Mouse (Mus musculus): ENCODE data around the gene Ccdc9b. TPM values are rescaled to one million over a fixed set of nuclear protein-coding genes. Genes with fewer than 3 reads are reported as not detected.
A peak's percentile ranks its signal among the peaks of the same experiment; 100 is the strongest.

Gene Ccdc9b
- polyA plus RNA-seq, 1 experiment: 3.5 TPM

DNA sequence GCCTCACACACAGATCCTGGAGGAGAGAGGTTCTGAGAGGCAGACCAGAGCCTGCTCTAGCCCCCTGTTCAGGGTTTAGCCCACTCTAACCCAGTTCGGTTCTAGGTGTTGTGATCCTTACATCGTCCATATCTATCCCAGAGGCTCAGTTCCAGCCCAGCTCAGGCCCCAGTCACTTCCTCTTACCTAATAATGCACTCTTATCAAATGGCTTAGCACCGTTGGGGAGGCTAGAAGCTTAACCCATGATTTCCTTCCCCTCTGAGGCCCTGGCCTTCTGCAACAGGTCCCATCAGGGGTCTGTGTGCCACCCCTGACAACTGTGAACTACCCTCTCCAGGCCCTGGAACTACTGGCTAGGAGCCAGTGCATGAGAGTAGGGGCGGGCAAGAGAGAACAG lies 33.3 kb downstream of the Ccdc9b start:
- H3K4me1 ChIP-seq (ENCODE audit: control insufficient read depth, insufficient read depth, low read length): no peaks in the 10 kb centered on the region; the same call in 1 of the 2 replicates
- H3K27ac ChIP-seq (ENCODE audit: insufficient read depth, low read length): no peak overlapping the region
- no peak overlapping the region for H3K4me3 ChIP-seq (ENCODE audit: insufficient read depth, low read length)
- TF ChIP-seq CTCF (IDR thresholded peaks at IDR 0.05; ENCODE audit: extremely low read depth, insufficient read depth, low read length) (no peak), POLR2A (IDR thresholded peaks at IDR 0.05; ENCODE audit: extremely low read depth, insufficient read depth, low read length) (no peak)

DNA sequence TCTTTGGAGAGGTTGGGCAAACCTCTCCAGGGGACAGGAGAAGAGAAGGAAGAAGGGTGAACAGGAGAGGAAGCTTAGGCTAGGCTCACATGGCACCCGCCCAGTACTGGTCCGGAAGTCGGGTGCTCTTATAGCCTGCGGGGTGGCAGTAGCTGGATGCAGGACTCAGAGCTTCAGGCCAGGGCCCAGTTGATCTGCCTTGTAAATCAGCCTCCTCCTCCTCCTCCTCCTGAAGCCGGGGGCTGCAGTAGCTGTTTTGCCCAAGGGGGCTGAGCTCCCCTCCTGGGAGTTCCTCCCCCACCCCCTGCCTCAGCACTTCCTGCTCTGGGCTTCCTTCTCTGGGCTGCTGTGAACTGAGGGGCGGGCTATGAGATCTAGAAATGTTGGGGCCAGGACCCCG lies 34.1 kb downstream of the Ccdc9b start, which contains the start of gene Plcb2:
Gene Plcb2 (minus strand): TSS at position 102 of the 400 bp plus-strand sequence.
- H3K4me3 ChIP-seq (ENCODE audit: insufficient read depth, low read length): no peak within 1 kb of the TSS
- TF ChIP-seq POLR2A (IDR thresholded peaks at IDR 0.05; ENCODE audit: extremely low read depth, insufficient read depth, low read length) (no peak), CTCF (IDR thresholded peaks at IDR 0.05; ENCODE audit: extremely low read depth, insufficient read depth, low read length) (no peak)
- no peaks in the 10 kb centered on the region for H3K4me1 ChIP-seq (ENCODE audit: control insufficient read depth, insufficient read depth, low read length)
- no peak within 1 kb of the TSS for H3K27ac ChIP-seq (ENCODE audit: insufficient read depth, low read length)

DNA sequence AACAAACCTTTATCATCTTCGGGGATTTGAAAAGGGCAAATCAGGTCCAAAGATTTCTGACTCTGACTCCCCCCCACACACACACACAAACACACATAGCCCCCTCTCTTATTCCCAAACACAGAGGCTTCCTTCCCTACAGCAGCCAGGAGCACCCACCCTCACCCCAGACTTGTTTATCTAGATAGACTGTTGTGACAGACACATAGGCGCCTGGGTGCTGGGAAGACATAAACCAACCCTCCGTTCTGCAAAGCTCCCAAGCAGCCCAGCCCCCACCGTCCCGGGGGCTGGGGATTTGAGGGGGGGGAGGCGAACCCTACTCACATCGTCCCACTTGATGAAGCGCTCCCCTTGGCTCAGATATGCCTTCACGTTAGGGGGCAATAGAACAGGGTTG lies 34.5 kb downstream of the Ccdc9b start:
- H3K27ac ChIP-seq (ENCODE audit: insufficient read depth, low read length): no peak overlapping the region
- TF ChIP-seq CTCF (IDR thresholded peaks at IDR 0.05; ENCODE audit: extremely low read depth, insufficient read depth, low read length) (no peak), POLR2A (IDR thresholded peaks at IDR 0.05; ENCODE audit: extremely low read depth, insufficient read depth, low read length) (no peak)
- H3K4me3 ChIP-seq (ENCODE audit: insufficient read depth, low read length): no peak overlapping the region
- no peaks in the 10 kb centered on the region for H3K4me1 ChIP-seq (ENCODE audit: control insufficient read depth, insufficient read depth, low read length)

GRCm38 (mm10) chr2:118726873-118727272 lies 35.6 kb downstream of the Ccdc9b start:
- TF ChIP-seq CTCF (IDR thresholded peaks at IDR 0.05; ENCODE audit: extremely low read depth, insufficient read depth, low read length): no peak
- no peak for TF ChIP-seq POLR2A (IDR thresholded peaks at IDR 0.05; ENCODE audit: extremely low read depth, insufficient read depth, low read length)
- H3K4me3 ChIP-seq (ENCODE audit: insufficient read depth, low read length): no peak overlapping the region
- no peak overlapping the region for H3K27ac ChIP-seq (ENCODE audit: insufficient read depth, low read length)
- H3K4me1 ChIP-seq (ENCODE audit: control insufficient read depth, insufficient read depth, low read length): no peaks in the 10 kb centered on the region

DNA sequence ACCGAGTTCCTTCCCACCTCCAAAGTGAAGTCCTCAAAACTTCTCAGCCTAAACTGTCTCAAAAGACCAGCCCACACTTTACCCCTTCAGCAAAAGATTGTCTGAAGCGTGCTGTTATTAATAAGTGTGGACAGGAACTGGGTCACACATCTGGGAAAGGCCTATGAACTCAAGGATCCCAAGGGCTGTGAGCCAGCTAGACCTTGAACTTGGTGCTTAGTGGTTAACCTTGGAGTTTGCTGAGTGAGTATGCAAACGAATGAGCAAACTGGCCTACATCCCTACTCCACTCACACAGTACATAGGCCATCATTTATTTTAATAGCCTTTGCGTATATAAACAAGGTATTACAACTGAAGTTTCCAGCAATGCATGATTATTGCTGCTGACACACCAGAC lies 37.0 kb downstream of the Ccdc9b start:
- TF ChIP-seq POLR2A (IDR thresholded peaks at IDR 0.05; ENCODE audit: extremely low read depth, insufficient read depth, low read length) (no peak), CTCF (IDR thresholded peaks at IDR 0.05; ENCODE audit: extremely low read depth, insufficient read depth, low read length) (no peak)
- H3K4me1 ChIP-seq (ENCODE audit: control insufficient read depth, insufficient read depth, low read length): no peaks in the 10 kb centered on the region
- H3K4me3 ChIP-seq (ENCODE audit: insufficient read depth, low read length): no peak overlapping the region
- H3K27ac ChIP-seq (ENCODE audit: insufficient read depth, low read length): no peak overlapping the region

DNA sequence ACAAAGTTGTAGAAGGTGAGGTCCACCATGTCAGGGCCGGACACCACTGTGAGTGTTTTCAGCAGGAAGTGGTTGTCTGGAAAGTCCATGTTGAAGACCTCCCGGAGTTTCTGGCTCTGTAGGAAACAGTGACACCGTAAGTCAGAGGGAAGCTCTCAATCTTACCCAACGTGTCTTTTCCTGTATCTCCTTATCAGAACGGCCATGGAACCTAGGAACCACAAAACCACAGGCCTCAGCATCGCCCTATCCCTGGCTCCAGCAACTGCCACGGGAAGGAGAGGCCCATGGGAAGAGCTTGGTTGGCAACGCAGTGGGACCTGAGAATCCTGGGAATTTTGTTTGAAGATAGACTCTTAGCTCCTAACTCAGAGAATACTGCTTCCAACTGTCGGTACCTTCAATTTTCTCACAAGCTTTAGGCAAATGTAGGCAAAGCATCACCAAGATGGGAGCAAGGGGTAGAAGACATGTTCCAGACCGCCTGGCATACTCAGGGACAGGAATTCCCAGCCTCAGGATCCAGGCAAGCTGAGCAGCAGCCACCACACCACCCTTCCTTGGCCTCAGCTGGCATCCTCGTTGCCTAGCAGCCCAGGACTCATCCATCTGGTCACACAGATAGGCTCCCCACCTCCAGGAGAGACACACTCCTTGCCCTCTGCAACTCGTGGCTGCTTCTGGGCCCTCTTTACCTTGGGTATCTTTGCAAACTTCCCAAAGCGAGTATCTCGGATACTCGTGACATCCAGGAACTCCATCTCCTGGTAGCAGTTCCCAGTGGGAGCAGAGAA lies 38.6 kb downstream of the Ccdc9b start:
- no peak for TF ChIP-seq POLR2A (IDR thresholded peaks at IDR 0.05; ENCODE audit: extremely low read depth, insufficient read depth, low read length)
- no peak for TF ChIP-seq CTCF (IDR thresholded peaks at IDR 0.05; ENCODE audit: extremely low read depth, insufficient read depth, low read length)
- Histone ChIP-seq H3K4me1 (ENCODE audit: control insufficient read depth, insufficient read depth, low read length) (no peaks in the 10 kb centered on the region), H3K4me3 (ENCODE audit: insufficient read depth, low read length) (no peak overlapping the region), H3K27ac (ENCODE audit: insufficient read depth, low read length) (no peak overlapping the region)

DNA sequence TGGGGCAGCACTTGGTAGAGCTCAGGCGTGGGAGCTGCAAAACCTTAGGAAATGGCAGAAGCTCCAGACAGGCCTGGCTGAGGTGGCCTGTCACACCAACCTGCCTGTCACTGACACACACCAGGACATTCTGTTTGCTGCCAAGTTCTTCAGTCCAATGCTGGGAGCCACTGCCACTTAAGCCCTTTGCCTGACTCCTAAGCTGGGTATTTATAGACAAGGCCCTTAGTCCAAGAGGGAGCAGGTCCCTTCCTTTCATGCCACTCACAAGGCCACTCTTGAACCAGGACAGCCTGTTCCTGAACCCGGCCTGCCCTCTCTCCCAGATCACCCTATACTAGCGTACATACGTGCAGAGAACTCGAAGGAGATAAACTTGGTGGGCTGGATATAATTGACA lies 45.8 kb downstream of the Ccdc9b start:
- H3K4me1 ChIP-seq (ENCODE audit: control insufficient read depth, insufficient read depth, low read length): peaks cover 6% of the 10 kb centered on the region
- TF ChIP-seq CTCF (IDR thresholded peaks at IDR 0.05; ENCODE audit: extremely low read depth, insufficient read depth, low read length): no peak
- TF ChIP-seq POLR2A (IDR thresholded peaks at IDR 0.05; ENCODE audit: extremely low read depth, insufficient read depth, low read length): no peak
- H3K27ac ChIP-seq (ENCODE audit: insufficient read depth, low read length): no peak overlapping the region
- H3K4me3 ChIP-seq (ENCODE audit: insufficient read depth, low read length): no peak overlapping the region

GRCm38 (mm10) chr2:118714230-118714629 lies 48.2 kb downstream of the Ccdc9b start:
- peak overlapping the region; percentile 87 for H3K27ac ChIP-seq (ENCODE audit: insufficient read depth, low read length)
- peaks cover 6% of the 10 kb centered on the region for H3K4me1 ChIP-seq (ENCODE audit: control insufficient read depth, insufficient read depth, low read length)
- TF ChIP-seq POLR2A (IDR thresholded peaks at IDR 0.05; ENCODE audit: extremely low read depth, insufficient read depth, low read length) (peak; percentile 60; the same call in 1 of the 2 replicates), CTCF (IDR thresholded peaks at IDR 0.05; ENCODE audit: extremely low read depth, insufficient read depth, low read length) (no peak)
- H3K4me3 ChIP-seq (ENCODE audit: insufficient read depth, low read length): no peak overlapping the region

DNA sequence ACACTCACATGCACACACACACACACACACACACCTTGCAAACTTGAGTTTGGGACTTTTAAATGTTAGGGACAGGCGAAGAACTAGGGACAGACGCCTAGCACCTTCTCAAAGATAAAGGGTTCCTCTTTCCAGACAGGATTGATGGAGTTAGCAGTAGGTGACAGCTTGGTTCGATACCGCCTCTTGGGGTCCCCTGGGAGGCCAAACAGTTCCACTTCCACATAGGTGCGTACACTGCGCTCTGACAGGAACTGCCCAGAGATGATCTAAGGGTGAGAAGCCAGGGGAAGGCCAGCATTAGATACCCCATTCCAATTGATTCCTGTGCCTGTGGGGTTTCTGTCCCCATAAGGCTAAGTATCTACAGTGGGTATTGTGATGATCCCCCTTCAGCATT lies 48.8 kb downstream of the Ccdc9b start:
- Histone ChIP-seq H3K27ac (ENCODE audit: insufficient read depth, low read length) (0 out of 2 replicates have a peak overlapping the region, but pooled peaks have one; percentile 14), H3K4me1 (ENCODE audit: control insufficient read depth, insufficient read depth, low read length) (peaks cover 6% of the 10 kb centered on the region), H3K4me3 (ENCODE audit: insufficient read depth, low read length) (no peak overlapping the region)
- TF ChIP-seq POLR2A (IDR thresholded peaks at IDR 0.05; ENCODE audit: extremely low read depth, insufficient read depth, low read length): no peak
- TF ChIP-seq CTCF (IDR thresholded peaks at IDR 0.05; ENCODE audit: extremely low read depth, insufficient read depth, low read length): no peak

- Histone ChIP-seq H3K27ac (ENCODE audit: insufficient read depth, low read length) (no peak overlapping the region), H3K4me1 (ENCODE audit: control insufficient read depth, insufficient read depth, low read length) (peaks cover 6% of the 10 kb centered on the region), H3K4me3 (ENCODE audit: insufficient read depth, low read length) (peak overlapping the region; percentile 13)
- TF ChIP-seq CTCF (IDR thresholded peaks at IDR 0.05; ENCODE audit: extremely low read depth, insufficient read depth, low read length) (no peak), POLR2A (IDR thresholded peaks at IDR 0.05; ENCODE audit: extremely low read depth, insufficient read depth, low read length) (no peak)
Measured at GRCm38 (mm10) chr2:118711038-118711494, 51.4 kb downstream of the Ccdc9b start.

Measured in cortical plate, adult 2 months (tissue).